Mouse (Mus musculus): ENCODE data around the gene Kremen1. TPM values are rescaled to one million over a fixed set of nuclear protein-coding genes. Genes with fewer than 3 reads are reported as not detected.

Kremen1 gene
- 10 to 100 TPM; 13.7 to 15.8 TPM for total RNA-seq (2021)

GRCm38 (mm10) chr11:5261508-5262392, at the start of gene Kremen1:
Gene Kremen1 (minus strand): TSS chr11:5261558.
- DNase-seq (ENCODE audit: low spot score in 2 of 2): peak; percentile 87 to 92
- intact Hi-C loops (cut with DNase I): loop anchor here (2.0 to 5.0 kb wide), 2 partner anchors 17 to 79 kb away; no protein-coding TSS in a partner anchor

- intact Hi-C loops (cut with DNase I): no loop called here
Measured at GRCm38 (mm10) chr11:5307024-5307905, 45.9 kb upstream of the Kremen1 start.

GRCm38 (mm10) chr11:5306017-5306416, 44.7 kb upstream of the Kremen1 start:
- no peak for DNase-seq (ENCODE audit: low spot score in 2 of 2)
- intact Hi-C loops (cut with DNase I): no loop called here

More at GRCm38 (mm10) chr11:5307024-5307905, 45.9 kb upstream of the Kremen1 start:
- no peak for DNase-seq (ENCODE audit: low spot score in 2 of 2)

GRCm38 (mm10) chr11:5304526-5304925, 43.2 kb upstream of the Kremen1 start:
- DNase-seq (ENCODE audit: low spot score in 2 of 2): no peak
- intact Hi-C loops (cut with DNase I): no loop called here

DNA sequence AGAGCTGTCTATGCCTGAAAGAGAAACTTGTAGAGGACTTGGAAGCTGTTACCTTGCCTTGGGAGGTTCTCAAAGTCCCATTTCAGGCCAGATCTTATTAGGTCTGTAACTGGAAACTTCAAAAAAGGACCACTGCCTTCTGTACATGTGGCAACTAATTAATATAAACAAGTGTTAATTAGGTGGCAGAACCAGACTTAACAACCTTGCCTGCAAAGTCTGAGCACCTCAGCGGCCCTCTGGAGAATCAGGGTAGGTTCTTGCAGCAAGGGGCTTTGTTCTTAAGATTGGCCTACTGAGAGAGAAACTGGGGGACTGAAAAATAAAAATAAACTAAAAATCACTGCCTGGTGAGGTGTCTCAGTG, 36.6 kb upstream of the Kremen1 start:
- intact Hi-C loops (cut with DNase I): loop anchor here (5.0 kb wide), 1 partner anchor 149 kb away; no protein-coding TSS in a partner anchor

GRCm38 (mm10) chr11:5297148-5298006, 36.0 kb upstream of the Kremen1 start:
- intact Hi-C loops (cut with DNase I): loop anchor here (5.0 kb wide), 1 partner anchor 150 kb away; no protein-coding TSS in a partner anchor
- no peak for DNase-seq (ENCODE audit: low spot score in 2 of 2)

More for the DNA sequence above, 36.6 kb upstream of the Kremen1 start:
- DNase-seq (ENCODE audit: low spot score in 2 of 2): no peak

DNA sequence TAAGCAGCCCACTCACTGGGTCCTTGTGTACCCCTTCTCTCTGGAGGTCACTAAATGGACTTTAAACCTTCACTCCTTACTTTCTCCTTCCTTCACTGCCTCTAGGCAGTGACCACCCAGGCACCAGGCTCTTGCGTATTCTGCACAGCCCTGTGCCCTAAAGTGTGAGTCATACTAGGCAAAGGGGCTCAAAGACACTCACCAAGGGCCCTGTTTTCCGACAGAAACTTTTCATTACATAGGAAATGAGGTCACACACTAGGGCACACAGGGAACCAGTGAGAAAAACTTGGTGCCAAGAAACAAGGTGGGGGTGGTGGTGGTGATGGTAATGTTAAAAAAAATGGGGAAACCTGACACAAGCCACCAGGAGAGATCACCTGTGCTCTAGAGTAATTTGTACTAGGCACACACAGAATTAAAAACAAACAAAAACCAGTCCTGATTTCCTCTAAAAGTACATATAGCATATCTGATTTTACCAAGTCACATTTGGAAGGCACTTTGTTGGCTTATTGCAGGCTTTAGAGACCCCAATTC, 35.3 kb upstream of the Kremen1 start:
- intact Hi-C loops (cut with DNase I): loop anchor here (5.0 kb wide), 1 partner anchor 151 kb away; no protein-coding TSS in a partner anchor
- DNase-seq (ENCODE audit: low spot score in 2 of 2): no peak

DNA sequence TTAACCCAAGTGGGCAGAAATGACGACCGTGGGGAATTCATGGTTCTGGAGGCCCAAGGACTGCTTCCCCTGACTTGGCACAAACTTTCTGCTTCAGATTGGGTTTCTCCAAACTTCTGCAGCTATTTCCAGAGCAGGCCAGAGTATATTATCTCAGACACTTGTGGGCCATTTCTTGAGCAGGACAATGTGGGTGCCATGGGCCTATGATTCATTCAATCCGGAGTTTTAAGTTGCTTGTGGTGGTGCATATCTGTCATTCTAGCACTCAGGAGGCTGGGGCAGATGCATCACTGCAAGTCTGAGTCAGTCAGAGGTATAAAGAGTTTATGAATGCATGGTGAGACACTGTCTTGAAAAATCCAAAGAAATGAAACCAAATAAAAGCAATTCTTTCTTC, 33.4 kb upstream of the Kremen1 start:
- intact Hi-C loops (cut with DNase I): loop anchor here (5.0 kb wide), 1 partner anchor 152 kb away; no protein-coding TSS in a partner anchor
- DNase-seq (ENCODE audit: low spot score in 2 of 2): no peak

DNA sequence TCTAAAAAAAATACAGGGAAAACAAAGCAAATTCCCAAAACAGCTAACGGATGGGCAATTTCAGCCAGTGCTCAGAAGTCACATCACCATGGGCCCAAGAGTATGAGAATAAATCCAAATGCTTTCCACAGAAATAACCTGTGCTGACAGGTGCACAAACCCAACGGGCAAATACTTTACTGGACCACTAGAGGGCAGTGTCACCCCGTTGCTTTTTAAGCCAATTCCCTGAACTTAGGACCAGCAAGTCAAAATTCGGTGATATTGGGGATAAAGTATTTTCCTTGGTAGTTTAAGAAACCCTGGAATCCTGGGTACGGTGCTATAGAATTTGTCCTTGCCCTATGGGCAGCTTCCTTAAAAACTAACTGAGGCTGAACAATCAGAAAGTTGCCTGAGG, 29.3 kb upstream of the Kremen1 start:
- intact Hi-C loops (cut with DNase I): loop anchor here (1.0 kb wide), 1 partner anchor 184 kb away; no protein-coding TSS in a partner anchor
- DNase-seq (ENCODE audit: low spot score in 2 of 2): peak; percentile 66 to 67

DNA sequence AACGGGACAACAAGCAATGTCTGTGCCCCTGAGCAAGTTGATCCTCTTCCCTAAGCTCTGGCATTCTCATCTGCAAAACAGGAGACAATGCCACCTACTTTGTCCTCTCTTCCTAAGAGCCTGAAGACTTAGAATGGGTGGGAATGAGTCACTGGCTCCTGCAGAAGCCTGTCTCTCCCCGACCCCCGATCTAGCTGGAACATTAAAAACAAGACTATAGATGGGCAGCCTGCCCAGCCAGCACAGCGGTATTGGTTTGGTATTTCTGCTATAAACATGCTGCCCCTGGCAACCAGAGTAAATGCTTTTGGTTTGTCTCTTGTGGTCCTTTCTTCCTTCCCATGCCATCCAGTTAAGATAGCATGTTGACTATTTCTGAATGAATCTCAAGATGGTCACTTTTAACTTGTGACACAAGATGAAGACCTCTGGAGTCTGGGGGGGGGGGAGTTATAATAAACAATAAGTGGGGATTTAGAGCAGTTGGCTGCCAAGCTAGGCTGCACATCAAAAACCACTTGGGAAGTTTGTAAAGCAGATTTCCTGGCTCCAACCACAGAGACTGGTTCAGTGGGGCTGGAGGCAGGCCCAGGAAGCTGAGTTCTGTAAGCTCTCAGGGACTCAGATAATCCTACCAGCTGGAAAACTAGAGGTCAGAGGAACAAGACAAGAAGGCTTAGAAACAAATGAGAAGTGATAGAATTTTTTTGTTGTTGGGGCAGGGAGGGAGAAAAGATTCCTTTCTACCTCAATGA, 28.6 kb upstream of the Kremen1 start:
- no peak for DNase-seq (ENCODE audit: low spot score in 2 of 2)

DNA sequence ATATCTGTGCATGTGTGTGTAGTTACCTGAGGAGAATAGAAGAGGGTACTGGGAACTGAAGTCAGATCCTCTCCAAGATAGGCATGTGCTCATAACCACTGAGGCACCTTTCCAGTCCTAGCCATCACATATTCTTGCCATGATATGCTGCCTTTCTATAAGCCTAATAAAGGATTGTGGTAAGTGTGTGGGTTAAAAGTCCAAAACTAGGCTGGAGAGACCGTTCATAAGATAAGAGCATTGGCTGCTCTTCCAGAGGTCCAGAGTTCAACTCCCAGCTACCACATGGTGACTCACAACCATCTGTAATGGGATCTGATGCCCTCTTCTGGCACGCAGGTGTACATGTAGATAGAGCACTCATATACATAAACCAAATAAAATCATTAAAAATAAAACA, 22.6 kb upstream of the Kremen1 start:
- intact Hi-C loops (cut with DNase I): loop anchor here (5.0 kb wide), 1 partner anchor 167 kb away; no protein-coding TSS in a partner anchor
- no peak for DNase-seq (ENCODE audit: low spot score in 2 of 2)

More for the DNA sequence above, 28.6 kb upstream of the Kremen1 start:
- intact Hi-C loops (cut with DNase I): loop anchor here (1.0 kb wide), 1 partner anchor 184 kb away; no protein-coding TSS in a partner anchor

GRCm38 (mm10) chr11:5280932-5281331, 19.6 kb upstream of the Kremen1 start:
- no peak for DNase-seq (ENCODE audit: low spot score in 2 of 2)
- intact Hi-C loops (cut with DNase I): loop anchor here (5.0 kb wide), 1 partner anchor 164 kb away; no protein-coding TSS in a partner anchor

DNA sequence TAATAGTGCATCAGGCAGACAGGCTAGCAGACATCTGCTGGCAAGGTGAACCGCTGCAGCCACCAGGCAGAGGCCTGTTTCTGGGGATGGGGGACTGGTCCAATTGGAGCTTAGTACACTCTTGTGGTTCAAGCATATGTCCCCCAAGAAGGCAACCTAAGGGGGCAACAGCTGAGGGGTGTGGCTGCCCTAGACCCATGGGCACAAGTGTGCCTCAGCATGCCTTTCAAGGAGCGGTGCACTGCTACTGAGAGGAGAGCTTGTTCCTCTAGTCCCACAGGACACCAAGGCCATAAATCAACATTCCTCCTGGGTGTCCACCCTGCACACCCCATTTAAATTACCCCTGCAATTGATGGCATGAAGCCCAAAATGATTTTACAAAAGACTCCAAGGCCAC, 17.1 kb upstream of the Kremen1 start:
- DNase-seq (ENCODE audit: low spot score in 2 of 2): no peak
- intact Hi-C loops (cut with DNase I): no loop called here

GRCm38 (mm10) chr11:5277307-5277971, 16.1 kb upstream of the Kremen1 start:
- DNase-seq (ENCODE audit: low spot score in 2 of 2): no peak
- intact Hi-C loops (cut with DNase I): no loop called here

GRCm38 (mm10) chr11:5275216-5275615, 13.9 kb upstream of the Kremen1 start:
- intact Hi-C loops (cut with DNase I): no loop called here
- no peak for DNase-seq (ENCODE audit: low spot score in 2 of 2)

- intact Hi-C loops (cut with DNase I): no loop called here
Measured at GRCm38 (mm10) chr11:5272536-5273234, 11.3 kb upstream of the Kremen1 start.

GRCm38 (mm10) chr11:5272066-5272360, 10.7 kb upstream of the Kremen1 start:
- intact Hi-C loops (cut with DNase I): no loop called here
- DNase-seq (ENCODE audit: low spot score in 2 of 2): no peak

More at GRCm38 (mm10) chr11:5272536-5273234, 11.3 kb upstream of the Kremen1 start:
- no peak for DNase-seq (ENCODE audit: low spot score in 2 of 2)
